Mouse (Mus musculus) limb, embryonic 13.5 days (tissue): ENCODE results near the gene Gm10477. TPM values are rescaled to one million over a fixed set of nuclear protein-coding genes. Genes with fewer than 3 reads are reported as not detected.
"Not testable (repeated sequence)": the region's sequence is repeated elsewhere in the genome, so short reads cannot be mapped to it uniquely, and the experiment has no call there.

Source experiments
- ATAC-seq: fragments of 200-750 bp; cut with Nextera tagmentation; 2 replicates; pipeline ENCODE4 v1.8.0; 2017; ENCODE audit warnings: low read depth, moderate number of reproducible peaks, moderate TSS enrichment; ENCODE audit not compliant: low FRiP score
- H3K27ac ChIP-seq: fragments of 300-500 bp; sonication (generic); 2 replicates; pipeline ENCODE4 v1.5.1; 2015; ENCODE audit warnings: inconsistent platforms, mild to moderate bottlenecking, moderate library complexity
- H3K27me3 ChIP-seq: fragments of 300-500 bp; sonication (generic); 2 replicates; pipeline ENCODE4 v1.6.1; 2015; ENCODE audit warnings: mild to moderate bottlenecking, inconsistent platforms
- H3K36me3 ChIP-seq: fragments of 300-500 bp; sonication (generic); 2 replicates; pipeline ENCODE4 v1.6.1; 2015; ENCODE audit warnings: inconsistent platforms, mild to moderate bottlenecking, moderate library complexity
- H3K4me1 ChIP-seq: fragments of 300-500 bp; sonication (generic); 2 replicates; pipeline ENCODE4 v1.6.1; 2015; ENCODE audit warnings: inconsistent platforms
- H3K4me2 ChIP-seq: fragments of 300-500 bp; sonication (generic); replicated peaks from 2 replicates; pipeline ENCODE4 v1.6.1; 2015; ENCODE audit warnings: inconsistent platforms, mild to moderate bottlenecking, moderate library complexity
- H3K4me3 ChIP-seq: fragments of 300-500 bp; sonication (generic); 2 replicates; pipeline ENCODE4 v1.5.1; 2015; ENCODE audit warnings: moderate library complexity, mild to moderate bottlenecking, inconsistent platforms
- H3K9ac ChIP-seq: fragments of 300-500 bp; sonication (generic); 2 replicates; pipeline ENCODE4 v1.6.1; 2015; ENCODE audit warnings: mild to moderate bottlenecking, inconsistent platforms
- H3K9me3 ChIP-seq: fragments of 300-500 bp; sonication (generic); 2 replicates; pipeline ENCODE4 v1.6.1; 2016; ENCODE audit warnings: inconsistent platforms
- WGBS: fragments of 180-500 bp; shearing (Covaris S2); methylation state at CpG from one replicate; pipeline ENCODE4 v1.1.7; 2015; 5-methylcytosine and 5-hydroxymethylcytosine counted together
- polyA plus RNA-seq: library from polyadenylated mRNA; unstranded; fragments of >200 nt; fragmentation: Nextera tagmentation; extraction: Ambion mirVana; gene quantifications from 2 replicates; pipeline ENCODE4 v1.2.1, GENCODE M21; 2015

The Gm10477 gene
- not detected in 2 replicates for polyA plus RNA-seq

DNA sequence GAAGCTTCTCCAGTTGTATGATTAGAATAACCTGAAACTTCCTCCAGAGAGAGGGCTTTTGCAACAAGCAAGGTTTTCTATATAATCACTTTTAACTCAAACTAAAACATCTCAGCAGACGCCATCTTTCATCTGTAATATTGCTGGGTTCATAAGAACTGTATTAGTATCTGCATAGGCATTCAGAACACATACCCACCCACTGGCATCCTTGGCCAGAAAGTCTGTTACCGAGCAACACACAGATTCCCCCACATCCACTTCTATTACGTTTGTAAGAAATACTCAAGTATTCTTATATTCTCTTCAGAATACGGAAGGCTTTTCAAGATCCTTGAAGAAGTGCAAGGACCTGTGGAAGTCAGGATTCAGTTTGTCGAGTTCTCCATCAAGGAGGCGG, at the start of gene Gm10477:
Gm10477 (plus strand) TSS at position 301 of the 400 bp plus-strand sequence.
- not testable (repeated sequence) for H3K27me3 ChIP-seq, H3K9ac ChIP-seq, H3K36me3 ChIP-seq, H3K4me3 ChIP-seq, H3K9me3 ChIP-seq, ATAC-seq, H3K4me1 ChIP-seq, H3K4me2 ChIP-seq, H3K27ac ChIP-seq
- WGBS: 85% methylated on average over 6 of the region's 6 CpGs

DNA sequence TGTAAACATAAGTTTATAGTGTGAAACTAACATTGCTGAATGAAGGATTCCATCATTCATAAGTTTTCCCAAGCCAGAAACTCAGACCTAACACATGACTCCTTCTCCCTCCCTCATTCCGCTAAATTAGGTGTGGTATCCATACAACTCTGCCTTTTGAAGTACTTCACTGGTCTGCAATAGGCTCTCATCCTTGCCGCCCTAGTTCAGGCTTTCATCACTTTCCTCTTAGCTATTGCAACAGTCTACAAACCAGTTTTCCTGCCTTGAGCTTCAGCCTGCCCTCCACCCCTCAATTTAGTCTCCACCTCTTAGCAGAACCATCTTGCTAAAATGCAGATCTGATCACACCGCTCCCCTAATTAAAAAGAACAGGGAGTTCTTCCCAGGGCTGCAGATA, 47.0 kb upstream of the Gm10477 start:
- Histone ChIP-seq H3K4me1 (no peaks in the 10 kb centered on the region), H3K9me3 (no peaks in the 10 kb centered on the region), H3K9ac (no peak overlapping the region), H3K27ac (no peak overlapping the region), H3K4me3 (no peak overlapping the region), H3K27me3 (no peaks in the 10 kb centered on the region), H3K36me3 (no peaks in the 10 kb centered on the region), H3K4me2 (no peak overlapping the region)
- no peak for ATAC-seq
- 81% methylated on average over 3 of the region's 3 CpGs for WGBS

DNA sequence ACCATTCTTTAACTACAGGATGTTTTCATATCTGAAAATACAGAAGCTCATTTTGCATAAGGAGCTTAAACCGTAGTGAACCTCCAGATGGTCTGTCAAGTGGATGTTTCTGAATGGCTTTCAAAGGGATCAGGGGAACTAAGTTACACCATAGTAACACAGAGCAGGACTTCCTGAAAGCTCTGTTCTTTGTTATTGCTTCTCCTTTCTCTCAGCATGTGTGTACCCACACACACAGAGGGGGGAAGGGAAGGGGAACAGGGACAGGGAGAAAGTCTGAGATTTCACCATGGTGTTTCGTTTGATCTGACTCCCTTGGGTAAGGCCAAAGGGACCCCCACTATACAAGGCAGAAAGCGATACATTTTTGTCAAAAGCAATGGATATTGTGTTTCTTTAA, 42.6 kb upstream of the Gm10477 start:
- Histone ChIP-seq H3K9me3 (no peaks in the 10 kb centered on the region), H3K27ac (no peak overlapping the region), H3K4me3 (no peak overlapping the region), H3K4me2 (no peak overlapping the region), H3K27me3 (no peaks in the 10 kb centered on the region), H3K9ac (no peak overlapping the region), H3K4me1 (no peaks in the 10 kb centered on the region), H3K36me3 (peaks cover 7% of the 10 kb centered on the region; the same call in 1 of the 2 replicates)
- WGBS: 59% methylated on average over 3 of the region's 3 CpGs
- no peak for ATAC-seq

DNA sequence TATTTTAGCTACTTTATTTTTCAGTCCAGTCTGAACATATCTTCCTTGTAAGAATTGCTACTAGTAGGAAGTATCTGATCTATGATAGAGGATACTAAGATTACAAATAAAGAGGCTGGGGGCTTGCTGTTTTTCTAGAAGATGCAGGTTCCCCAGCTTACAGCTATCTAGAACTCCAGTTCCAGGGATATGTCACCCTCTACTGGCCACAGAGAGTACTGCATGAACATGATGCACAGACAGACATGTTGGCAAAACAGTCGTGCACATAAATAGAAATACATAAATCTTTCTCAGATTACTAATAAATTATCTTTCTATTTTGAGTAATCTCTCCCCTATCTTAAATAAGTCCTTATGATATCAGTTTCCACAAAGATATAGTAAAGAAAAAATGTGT, 34.8 kb upstream of the Gm10477 start:
- H3K9me3 ChIP-seq: no peaks in the 10 kb centered on the region
- no peaks in the 10 kb centered on the region for H3K36me3 ChIP-seq
- no peaks in the 10 kb centered on the region for H3K27me3 ChIP-seq
- no peak overlapping the region for H3K27ac ChIP-seq
- H3K9ac ChIP-seq: no peak overlapping the region
- no peak overlapping the region for H3K4me3 ChIP-seq
- no peak overlapping the region for H3K4me2 ChIP-seq
- no peaks in the 10 kb centered on the region for H3K4me1 ChIP-seq
- no peak for ATAC-seq
- 5% methylated on average over 1 of the region's 1 CpGs for WGBS

DNA sequence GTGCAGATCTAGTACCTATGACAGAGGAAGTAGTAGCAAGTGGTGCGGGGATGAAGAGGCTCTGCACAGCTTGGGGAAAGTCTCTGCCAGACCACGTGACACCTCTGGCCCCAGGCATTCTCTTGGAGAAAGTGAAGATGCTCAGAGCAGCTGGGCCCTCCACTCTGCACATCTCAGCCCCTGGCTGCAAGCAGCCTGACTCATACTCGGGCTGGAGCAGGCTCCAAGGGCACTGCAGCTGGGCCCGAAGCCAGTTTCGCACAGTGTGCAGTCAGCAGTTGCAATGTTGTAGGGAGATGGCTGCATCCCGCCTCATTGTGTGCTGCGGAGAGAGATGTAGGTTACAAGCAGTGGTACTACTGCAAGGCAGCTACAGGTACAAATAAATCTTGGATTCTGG, 27.3 kb upstream of the Gm10477 start:
- H3K27me3 ChIP-seq: no peaks in the 10 kb centered on the region
- no peak for ATAC-seq
- no peaks in the 10 kb centered on the region for H3K9me3 ChIP-seq
- H3K4me3 ChIP-seq: no peak overlapping the region
- H3K4me2 ChIP-seq: no peak overlapping the region
- H3K4me1 ChIP-seq: no peaks in the 10 kb centered on the region
- H3K9ac ChIP-seq: no peak overlapping the region
- 0 out of 2 replicates have a peak, but pooled peaks cover 4% of the 10 kb centered on the region for H3K36me3 ChIP-seq
- H3K27ac ChIP-seq: no peak overlapping the region
- WGBS: 84% methylated on average over 7 of the region's 7 CpGs

DNA sequence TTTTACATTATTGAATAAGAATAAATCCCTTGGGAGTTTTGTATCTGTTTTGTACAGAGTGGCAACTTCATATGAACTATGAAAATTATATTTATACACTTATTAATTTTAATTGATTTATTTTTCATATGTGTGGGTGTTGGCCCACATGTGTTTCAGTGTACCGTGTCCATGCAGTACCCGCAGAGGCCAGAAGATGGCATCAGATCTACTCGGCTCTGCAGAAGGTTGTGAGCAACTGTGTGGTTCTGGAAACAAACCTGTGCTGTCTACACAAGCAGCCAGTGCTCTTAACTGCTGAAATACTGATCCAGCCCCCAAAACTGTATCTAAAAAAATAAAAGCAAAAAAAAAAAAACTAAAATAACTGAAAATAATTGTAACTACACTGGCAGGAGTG, 6.7 kb downstream of the Gm10477 start:
- no peaks in the 10 kb centered on the region for H3K9me3 ChIP-seq
- no peak overlapping the region for H3K27ac ChIP-seq
- no peaks in the 10 kb centered on the region for H3K4me1 ChIP-seq
- 8% methylated on average over 3 of the region's 3 CpGs for WGBS
- no peak overlapping the region for H3K9ac ChIP-seq
- no peaks in the 10 kb centered on the region for H3K27me3 ChIP-seq
- H3K4me3 ChIP-seq: no peak overlapping the region
- H3K36me3 ChIP-seq: no peaks in the 10 kb centered on the region
- no peak overlapping the region for H3K4me2 ChIP-seq
- ATAC-seq: no peak

DNA sequence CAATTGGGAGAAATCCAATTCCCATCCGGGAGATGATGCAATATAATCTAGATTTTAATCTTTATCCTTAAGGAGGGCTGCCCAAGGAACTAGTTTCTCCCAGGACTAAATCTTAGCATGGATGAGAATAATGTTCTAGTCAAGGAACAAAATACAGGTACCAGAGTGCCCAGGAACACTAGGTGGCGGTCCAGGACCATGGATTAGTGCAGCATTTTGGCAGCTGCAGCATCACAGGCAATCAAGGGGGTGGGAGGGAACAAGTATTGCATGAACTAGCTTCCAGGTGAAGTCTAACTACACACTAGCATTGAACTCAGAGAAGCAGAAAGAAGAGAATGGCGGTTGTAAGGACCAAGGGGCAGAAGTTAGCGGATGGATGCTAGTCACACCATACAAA, 12.6 kb downstream of the Gm10477 start:
- Histone ChIP-seq H3K9me3 (no peaks in the 10 kb centered on the region), H3K4me2 (no peak overlapping the region), H3K36me3 (no peaks in the 10 kb centered on the region), H3K27ac (no peak overlapping the region), H3K27me3 (no peaks in the 10 kb centered on the region), H3K4me3 (no peak overlapping the region), H3K4me1 (no peaks in the 10 kb centered on the region), H3K9ac (no peak overlapping the region)
- no peak for ATAC-seq
- 53% methylated on average over 4 of the region's 4 CpGs for WGBS

DNA sequence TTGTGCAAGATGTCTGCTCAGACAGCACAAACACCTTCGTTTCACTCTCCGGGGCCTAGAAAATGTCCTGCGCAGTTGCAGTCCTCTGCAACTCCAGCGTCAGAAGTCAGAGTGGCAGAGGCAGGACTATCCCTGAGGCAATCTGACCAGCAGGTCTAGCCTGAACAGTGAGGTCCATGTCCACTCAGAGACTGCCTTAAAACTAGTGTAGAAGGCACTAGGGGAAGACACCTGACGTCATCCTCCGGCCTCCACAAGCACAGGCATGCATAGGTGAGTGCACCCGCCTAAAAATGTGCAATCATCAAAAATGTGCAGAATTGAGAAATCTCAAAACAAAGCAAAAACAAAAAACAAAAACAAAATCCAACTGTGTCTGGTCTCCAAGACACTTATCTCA, 25.0 kb downstream of the Gm10477 start, which contains the start of gene Gm648:
Gm648 (minus strand) TSS at position 101 of the 400 bp plus-strand sequence.
- ATAC-seq: no peak
- 84% methylated on average over 7 of the region's 7 CpGs for WGBS

DNA sequence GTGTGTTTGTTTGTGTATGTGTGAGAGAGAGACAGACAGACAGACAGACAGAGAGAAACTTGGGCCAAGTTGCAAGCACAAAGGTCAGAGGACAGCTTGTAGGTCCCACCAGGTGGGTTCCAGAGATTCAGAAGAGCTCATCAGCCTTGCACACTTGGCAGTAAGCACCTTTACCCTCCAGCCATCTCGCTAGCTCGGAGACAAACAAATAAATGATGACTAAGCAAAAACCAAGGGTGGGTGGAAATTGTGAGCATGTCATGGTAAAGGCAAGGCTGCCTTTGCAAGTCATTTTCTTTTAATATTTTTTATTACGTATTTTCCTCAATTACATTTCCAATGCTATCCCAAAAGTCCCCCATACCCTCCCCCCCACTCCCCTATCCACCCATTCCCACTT, 29.0 kb downstream of the Gm10477 start:
- Histone ChIP-seq H3K9ac (no peak overlapping the region), H3K27me3 (no peaks in the 10 kb centered on the region), H3K27ac (no peak overlapping the region), H3K4me3 (no peak overlapping the region), H3K9me3 (no peaks in the 10 kb centered on the region), H3K36me3 (no peaks in the 10 kb centered on the region), H3K4me2 (no peak overlapping the region), H3K4me1 (no peaks in the 10 kb centered on the region)
- 81% methylated on average over 3 of the region's 3 CpGs for WGBS
- ATAC-seq: no peak

More for the DNA sequence above, 25.0 kb downstream of the Gm10477 start, which contains the start of gene Gm648:
- no peaks in the 10 kb centered on the region for H3K27me3 ChIP-seq
- H3K4me2 ChIP-seq: no peak within 1 kb of the TSS
- no peaks in the 10 kb centered on the region for H3K36me3 ChIP-seq
- no peak within 1 kb of the TSS for H3K27ac ChIP-seq
- H3K9ac ChIP-seq: no peak within 1 kb of the TSS
- no peaks in the 10 kb centered on the region for H3K4me1 ChIP-seq
- H3K4me3 ChIP-seq: no peak within 1 kb of the TSS
- H3K9me3 ChIP-seq: no peaks in the 10 kb centered on the region

DNA sequence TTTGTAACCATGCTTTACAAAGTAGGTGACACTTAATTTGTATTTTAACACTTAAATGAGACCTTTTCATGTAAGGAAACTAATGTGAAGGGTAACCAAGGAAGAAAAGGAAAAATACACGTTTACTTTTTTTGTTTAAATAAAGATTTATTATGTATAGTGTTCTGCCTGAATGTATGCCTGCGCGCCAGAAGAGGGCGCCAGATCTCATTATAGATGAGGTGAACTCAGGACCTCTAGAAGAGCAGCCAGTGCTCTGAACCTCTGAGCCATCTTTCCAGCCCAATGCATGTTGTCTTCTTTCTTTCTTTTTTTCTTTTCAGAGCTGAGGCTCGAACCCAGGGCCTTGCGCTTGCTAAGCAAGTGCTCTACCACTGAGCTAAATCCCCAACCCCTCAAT, 47.9 kb downstream of the Gm10477 start:
- 20% methylated on average over 6 of the region's 6 CpGs for WGBS
- Histone ChIP-seq H3K36me3 (no peaks in the 10 kb centered on the region), H3K4me2 (no peak overlapping the region), H3K4me3 (no peak overlapping the region), H3K27me3 (no peaks in the 10 kb centered on the region), H3K9ac (no peak overlapping the region), H3K9me3 (no peaks in the 10 kb centered on the region), H3K27ac (no peak overlapping the region), H3K4me1 (no peaks in the 10 kb centered on the region)
- ATAC-seq: no peak

Other genes starting within 250 kb of the Gm10477 start
- 9.5 and 9.7 TPM in 2 replicates for gene Zfp449, start 178.3 kb upstream of the Gm10477 start, polyA plus RNA-seq
- 9.0 and 9.9 TPM in 2 replicates for gene Smim10l2a, start 150.2 kb upstream of the Gm10477 start, polyA plus RNA-seq
- gene Gm2174, start 76.8 kb upstream of the Gm10477 start, polyA plus RNA-seq: 2.9 and 5.6 TPM in 2 replicates
- 25.3 and 26.6 TPM in 2 replicates for gene Ints6l, start 69.9 kb upstream of the Gm10477 start, polyA plus RNA-seq
- gene Gm648, start 24.9 kb downstream of the Gm10477 start, polyA plus RNA-seq: not detected in 2 replicates
- gene Mmgt1, start 73.3 kb downstream of the Gm10477 start, polyA plus RNA-seq: 24.0 and 27.7 TPM in 2 replicates
- gene Slc9a6, start 85.0 kb downstream of the Gm10477 start, polyA plus RNA-seq: 15.5 and 16.2 TPM in 2 replicates
- 84.3 and 89.6 TPM in 2 replicates for gene Fhl1, start 207.0 kb downstream of the Gm10477 start, polyA plus RNA-seq